Mouse (Mus musculus) cerebellum, adult 9-11 months (tissue): ENCODE data around the gene Tsacc.
"Not testable (repeated sequence)": the region's sequence is repeated elsewhere in the genome, so short reads cannot be mapped to it uniquely, and the experiment has no call there.

Experiments used
- DNase-seq: peaks from one replicate; pipeline ENCODE4 v3.0.0; 2022

The Tsacc gene

DNA sequence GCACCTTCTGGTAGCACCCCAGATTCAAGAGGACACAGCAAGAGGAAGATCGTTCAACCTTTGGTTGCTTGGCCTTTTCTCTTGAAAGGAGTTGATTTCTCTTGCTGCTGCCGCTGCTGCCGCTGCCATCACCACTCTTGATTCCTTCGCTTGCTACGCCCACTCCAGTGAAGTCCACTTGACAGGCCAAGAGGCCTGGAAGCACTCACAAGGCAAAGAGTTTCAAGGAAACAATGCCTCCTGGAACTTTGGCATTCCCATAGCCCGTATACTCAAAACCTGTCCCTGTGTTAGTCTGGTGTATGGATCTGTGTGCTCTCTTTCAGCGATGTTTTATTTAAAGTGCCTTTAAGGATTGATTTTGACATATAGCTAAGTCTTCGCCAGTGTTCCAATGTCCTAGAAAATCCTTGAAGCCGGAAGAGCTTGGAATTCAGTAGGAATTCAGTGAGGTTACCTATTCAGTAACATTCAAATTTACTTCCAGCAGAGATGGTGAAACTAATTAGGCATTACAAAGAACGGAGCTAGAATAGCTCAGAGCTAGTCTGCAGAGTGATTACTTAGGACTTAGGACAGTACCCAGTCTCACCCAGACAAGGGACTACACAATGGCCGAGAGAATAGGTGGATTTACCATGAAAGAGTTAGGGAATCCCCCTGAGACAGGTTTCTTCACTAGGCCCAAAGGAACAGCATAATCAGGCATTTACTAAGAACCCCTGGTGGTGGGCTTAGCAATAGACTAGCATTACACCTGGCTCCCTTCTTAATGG is 15.5 kb downstream of the Tsacc start:
- not testable (repeated sequence) for DNase-seq

DNA sequence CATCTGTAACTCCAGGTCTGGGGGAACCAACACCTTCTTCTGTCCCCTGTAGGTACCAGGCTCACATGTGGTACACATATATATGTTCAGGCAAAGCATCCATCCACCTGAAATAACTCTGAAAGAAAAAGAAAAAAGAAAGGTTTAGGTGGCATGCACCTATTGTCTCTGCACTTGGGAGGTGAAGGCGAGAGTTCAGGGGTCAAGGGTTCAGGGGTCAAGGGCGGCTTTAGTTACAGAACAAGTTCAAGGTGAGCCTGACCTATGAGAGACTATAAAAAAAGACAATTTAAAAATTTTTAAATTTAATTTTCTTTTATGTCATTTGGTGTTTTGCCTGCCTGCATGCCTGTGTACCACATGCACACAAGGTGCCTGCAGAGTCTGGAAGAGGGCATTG is 16.8 kb downstream of the Tsacc start:
- no peak for DNase-seq

DNA sequence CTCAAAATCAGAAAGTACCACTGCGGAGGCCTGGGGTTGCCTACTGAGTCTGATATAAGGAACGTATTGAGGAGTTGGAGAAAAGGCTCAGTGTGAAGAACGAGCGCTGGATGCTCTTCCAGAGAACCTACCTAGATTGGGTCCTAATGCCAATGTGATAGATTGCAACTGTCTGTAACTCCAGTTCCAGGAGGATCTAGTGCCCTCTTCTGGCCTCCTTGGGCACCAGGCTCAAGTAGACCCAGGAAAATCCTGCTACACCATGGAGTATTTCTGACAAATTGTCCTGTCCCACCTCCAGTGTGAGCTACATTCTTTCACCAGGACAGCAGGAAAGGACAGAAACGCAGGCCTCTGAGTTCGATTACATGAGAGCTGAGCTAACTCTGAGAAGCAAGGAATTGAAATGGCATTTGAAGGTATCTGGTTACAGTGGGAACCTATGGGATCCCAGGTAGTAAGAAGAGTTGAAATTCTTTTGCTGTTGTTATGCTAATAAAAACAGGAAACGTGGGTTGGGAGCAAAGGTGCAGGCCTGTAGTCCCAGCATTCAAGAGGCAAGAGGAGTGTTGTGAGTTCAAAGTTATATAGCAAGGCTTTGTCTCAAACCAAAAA is 20.2 kb downstream of the Tsacc start:
- no peak for DNase-seq

DNA sequence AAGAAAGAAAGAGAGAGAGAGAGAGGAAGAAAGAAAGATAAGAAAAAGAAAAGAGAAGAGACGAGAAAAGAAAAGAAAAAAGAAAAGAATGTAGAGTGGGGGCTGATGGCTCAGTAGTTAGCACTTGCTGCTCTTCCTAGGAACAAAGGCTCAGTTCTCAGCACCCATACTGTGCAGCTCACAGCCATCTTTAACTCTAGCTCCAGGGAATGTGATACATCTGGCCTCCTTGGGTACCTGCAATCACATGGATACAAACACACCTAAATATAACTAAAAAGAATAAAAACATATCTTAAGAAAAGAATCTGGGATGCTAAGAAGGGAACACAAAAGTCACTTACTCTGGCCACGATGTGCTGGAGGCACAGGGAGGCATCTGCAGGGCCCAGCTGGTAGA is 20.7 kb downstream of the Tsacc start:
- no peak for DNase-seq

DNA sequence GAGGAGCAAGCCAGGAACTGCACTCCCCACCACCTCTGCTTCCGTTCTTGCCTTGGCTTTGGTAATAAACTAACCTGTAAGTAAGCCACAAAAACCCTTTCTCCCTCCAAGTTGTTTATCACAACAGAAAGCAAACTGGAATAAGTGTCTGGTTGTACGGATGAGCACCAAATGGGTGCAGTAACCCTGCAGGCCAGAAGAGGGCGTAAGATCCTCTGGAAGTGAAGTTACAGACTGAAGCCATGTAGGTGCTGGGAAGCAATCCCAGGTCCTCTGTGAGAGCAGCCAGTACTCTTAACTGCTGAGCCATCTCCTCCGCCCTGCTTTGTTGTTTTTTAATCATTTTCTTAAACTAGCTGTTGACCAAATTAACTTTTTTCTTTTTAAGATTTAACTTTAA is 22.8 kb downstream of the Tsacc start:
- no peak for DNase-seq

DNA sequence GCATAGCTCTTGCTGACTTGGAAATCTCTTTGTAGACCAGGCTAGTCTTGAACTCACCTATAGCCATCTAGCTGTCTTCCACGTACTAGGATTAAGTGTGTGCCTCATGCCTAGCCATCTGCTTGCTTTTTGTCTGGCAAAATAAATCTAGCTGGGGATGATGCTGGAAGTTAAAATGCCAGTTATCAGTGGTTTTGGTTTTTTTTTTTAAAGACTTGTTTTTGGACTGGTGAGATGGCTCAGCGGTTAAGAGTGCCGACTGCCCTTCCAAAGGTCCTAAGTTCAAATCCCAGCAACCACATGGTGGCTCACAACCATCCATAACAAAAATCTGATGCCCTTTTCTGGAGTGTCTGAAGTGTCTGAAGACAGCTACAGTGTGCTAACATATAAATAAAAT is 24.9 kb downstream of the Tsacc start:
- no peak for DNase-seq

DNA sequence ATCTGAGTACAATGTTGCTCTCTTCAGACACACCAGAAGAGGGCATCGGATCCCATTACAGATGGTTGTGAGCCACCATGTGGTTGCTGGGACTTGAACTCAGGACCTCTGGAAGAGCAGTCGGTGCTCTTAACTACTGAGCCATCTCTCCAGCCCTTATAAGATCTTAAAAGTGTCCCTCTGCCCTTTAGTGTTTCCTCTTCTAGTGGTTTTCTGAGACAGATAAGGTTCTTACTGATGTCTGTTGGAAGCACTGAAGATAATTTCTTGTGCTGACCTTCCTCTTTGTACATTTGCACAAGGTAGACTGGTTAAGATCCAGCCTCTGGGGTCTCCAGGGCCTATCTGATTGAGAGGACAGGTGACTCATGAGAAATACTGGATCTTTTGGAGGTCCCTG is 25.5 kb downstream of the Tsacc start:
- not testable (repeated sequence) for DNase-seq

DNA sequence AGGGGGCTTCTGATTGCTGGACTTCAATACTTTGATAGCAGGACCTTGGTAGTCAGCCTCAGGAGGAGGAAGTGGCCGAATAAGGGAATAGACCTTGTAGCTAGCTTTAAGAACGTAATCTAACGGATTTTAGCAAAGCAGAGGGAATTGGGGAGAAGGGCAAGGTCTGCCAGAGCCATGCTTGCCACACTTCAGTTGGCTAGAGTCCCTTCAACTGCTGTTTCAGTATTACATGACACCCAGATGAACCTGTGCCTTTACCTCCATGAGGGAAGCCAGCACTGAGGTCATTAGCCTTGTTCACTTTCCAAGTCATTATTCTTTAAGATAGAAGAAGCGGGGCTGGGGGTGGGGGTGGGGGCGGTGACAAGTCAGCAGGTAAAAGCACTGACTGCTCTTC is 27.8 kb downstream of the Tsacc start:
- DNase-seq = no peak

DNA sequence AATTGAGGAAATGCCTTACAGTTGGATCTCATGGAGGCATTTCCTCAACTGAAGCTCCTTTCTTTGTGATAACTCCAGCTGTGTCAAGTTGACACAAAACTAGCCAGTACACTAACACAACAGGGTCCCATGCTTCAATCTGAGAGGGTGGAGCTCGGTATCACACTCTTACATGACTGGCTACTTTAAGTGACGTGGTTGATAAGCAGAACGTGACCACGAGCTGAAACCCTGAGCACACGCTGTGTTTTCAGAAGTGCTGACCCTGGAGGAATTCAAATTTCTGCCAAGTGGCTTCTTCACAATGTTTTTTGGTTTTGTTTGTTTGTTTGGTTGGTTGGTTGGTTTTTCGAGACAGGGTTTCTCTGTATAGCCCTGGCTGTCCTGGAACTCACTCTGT is 28.8 kb downstream of the Tsacc start:
- not testable (repeated sequence) for DNase-seq

DNA sequence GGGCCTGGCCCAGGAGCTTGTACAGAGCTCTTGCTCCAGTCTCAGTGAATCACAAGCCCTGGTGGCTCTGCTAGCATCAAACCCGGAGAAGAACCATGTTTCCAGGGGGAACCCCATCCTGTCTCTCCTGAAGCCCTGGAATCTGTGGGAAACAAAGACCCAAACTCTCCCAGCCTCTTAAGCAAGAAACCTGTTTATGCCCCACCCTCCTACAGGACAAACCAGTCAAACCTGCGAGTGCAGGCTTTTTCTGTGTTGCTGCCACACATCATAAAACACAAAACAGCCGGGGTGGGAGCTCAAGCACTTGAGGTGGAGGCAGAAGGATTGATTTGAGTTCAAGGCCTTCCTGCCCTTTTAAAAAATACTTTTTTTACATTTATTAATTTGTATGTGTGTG is 34.5 kb downstream of the Tsacc start:
- DNase-seq = no peak

DNA sequence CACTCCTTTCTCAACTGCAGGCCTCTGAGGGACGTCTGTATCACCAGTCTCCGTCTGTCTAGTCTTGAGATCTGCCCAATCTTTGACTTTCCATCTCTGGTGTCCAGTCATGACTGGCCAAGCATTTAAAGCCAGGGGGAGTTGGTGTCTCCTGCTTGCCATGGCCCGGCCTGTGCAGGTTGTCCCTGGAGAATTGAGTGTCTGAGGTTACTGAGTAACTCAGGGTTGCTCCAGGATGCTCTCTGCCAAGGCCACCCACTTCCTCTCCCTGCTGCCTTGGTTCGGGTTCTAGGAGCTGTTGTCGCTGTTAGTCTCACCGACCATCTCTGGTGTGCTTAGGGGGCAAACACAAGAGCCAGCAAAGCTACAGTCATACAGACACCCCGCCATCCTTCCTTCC is 40.4 kb downstream of the Tsacc start:
- DNase-seq = no peak

DNA sequence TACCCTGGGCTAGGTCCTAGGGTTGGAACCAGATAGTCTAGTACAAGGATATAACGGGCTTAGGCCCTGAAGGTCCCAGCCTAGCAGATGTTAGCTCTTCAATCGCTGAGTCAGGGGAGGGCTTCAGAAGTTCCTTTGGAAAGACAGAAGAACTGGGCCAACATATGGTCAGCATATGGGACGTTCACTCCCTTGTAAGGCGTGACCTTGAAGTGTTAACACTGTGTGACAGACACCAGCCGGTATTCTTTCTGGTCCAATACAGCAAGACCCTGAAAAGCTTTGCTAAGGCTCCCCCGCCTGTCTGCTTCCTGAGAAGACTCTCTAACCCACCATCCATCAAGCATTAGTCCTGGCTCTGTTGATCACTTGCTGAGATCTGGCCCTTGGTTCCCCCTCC is 40.8 kb downstream of the Tsacc start:
- no peak for DNase-seq

DNA sequence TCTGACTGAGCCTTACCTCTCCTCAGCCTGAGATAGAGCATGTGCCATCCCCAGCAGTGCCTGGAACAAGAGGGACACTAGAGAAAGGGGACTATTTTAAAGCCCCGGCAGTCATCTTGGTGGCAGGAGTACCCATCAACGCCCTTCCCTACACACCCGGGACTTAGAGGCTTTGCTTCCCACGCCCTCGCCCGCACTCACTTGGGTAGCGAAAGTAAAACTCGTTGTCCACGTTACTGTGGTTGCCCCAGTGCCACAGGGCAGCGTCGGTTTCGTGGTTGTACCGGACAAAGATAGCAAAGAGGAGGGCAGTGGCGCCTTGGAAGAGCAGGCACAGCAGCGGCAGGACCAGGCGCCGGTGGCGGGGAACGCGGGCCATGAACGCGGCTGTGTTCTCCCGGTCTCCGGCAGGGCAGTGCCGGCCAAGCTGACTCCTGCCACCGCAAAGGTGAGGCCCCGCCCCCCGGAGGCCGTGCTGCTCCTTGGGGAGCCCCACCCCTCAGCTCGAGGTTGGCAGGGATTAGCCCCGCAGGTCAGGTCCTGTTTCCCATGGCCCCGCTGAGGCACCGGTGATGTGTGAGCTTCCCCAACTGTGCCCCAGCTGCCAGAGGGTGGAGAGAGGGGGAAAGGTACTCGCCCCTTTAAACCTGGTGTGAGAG is 42.4 kb downstream of the Tsacc start, which contains the start of gene Rhbg:
Gene Rhbg (minus strand): TSS at position 442 of the 659 bp plus-strand sequence.
- DNase-seq = peak; percentile 67

DNA sequence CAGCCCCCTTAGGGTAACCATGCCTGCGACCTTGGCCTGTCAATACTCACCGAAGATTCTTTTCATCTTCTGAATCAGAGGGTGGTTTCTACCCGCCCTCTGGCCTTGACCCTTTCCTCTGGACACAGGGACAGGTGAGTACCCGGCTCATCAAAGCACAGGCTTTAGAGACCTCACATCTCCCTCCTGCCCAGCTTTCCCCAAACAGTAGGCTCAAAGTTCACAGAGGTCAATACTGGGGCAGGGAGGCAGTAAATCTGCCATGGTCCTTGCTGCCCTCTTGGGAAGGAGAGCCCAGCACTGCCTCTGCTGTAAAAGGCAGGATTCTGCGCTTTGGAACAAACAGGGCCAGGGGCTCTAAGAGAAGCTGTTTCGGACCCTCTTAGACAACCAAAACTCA is 44.1 kb downstream of the Tsacc start:
- no peak for DNase-seq

DNA sequence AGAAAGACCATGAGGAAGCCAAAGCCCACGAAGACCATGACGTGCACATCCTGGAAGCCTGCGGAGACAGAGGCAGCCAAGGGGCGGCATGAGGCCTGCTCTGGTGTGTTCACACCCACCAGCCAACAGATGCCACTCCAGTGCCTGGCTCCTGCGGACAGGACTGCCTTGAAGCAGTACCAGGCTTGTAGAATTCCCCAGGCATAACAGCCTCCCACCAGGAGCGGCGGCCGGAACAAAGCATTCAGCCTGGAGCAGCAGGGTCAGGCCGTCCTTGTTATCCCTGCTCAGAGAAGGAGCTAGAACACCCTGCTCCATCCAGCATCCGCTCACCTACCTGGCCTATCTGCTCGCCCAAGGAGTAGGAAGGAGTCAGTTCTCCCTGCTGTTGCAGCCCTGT is 48.4 kb downstream of the Tsacc start:
- no peak for DNase-seq

DNA sequence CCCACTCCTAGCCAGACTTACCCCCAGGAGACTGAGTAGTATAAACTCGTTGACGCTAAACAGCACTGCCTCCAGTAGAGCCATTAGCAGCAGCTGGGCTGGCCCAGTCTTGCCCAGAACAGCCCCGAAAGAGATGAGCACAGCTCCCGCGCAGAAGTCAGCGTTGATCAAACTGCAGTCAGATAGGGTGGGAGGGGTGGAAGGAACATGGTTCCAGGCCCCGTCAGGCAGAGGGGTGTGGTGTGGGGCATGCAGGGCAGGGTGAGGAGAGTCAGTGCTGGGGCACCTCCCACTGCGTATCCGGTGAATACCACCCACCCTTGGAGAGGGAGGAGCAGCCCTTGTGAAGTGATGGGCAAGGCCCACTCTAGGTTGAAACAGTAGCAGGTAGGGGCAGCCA is 49.1 kb downstream of the Tsacc start:
- DNase-seq = no peak

DNA sequence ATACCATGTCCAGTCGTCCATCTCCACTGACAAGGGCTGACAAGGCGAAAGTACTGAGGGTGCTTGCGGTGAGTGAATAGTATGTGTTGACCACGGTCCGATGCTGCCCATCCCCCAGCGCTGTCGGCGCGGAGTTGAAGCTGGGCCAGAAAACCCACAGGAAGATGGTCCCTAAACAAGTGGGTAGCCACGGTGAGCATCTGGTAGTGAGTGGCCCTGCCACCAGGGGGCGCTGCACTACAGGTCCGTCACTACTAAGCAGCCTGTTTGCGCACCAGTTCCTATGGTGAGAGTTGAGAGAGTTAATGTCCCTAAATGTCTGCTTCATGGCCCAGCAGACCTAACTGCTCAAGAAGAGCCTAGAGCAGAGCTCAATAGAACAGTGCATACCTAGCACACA is 51.0 kb downstream of the Tsacc start:
- peak; percentile 70 for DNase-seq

DNA sequence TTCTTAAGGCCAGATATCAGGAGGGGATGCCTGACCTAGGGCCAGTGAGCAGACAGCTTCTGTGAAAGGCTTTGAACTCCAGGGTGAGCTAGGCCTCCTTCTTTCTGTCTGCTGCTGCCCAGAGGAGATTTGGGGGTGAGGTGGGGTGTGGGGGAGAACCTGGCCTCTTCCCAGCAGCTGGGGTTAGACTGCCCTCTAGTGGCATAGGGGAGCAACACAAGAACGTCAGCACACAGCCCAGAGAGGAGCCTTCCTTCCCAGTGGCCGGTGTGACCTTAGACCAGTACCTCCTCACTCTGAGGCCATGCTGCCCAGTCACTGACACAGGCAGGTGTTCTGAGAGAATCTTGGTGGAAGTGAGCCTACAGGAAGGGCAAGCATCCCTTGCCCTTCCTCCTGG is 52.7 kb downstream of the Tsacc start:
- peak; percentile 68 for DNase-seq

DNA sequence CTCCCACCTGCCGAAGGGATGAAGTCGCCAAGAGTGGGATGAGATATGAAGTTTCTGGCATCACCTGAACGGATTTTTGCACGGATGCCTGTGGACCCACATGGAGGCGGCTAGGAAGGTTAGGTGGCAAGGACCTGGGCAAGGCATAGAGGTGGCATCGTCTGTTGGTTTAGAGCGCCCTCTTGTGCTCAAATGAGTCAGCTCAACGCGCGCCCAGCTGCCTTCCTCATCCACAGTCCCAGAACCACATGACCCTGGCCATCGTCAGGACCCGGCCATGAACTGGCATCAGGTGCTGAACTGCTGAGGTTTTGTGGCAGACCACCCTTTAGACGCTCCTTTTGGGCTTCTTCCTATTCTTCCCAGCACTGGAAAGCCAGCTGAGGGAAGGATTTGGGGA is 54.3 kb downstream of the Tsacc start:
- peak; percentile 84 for DNase-seq

DNA sequence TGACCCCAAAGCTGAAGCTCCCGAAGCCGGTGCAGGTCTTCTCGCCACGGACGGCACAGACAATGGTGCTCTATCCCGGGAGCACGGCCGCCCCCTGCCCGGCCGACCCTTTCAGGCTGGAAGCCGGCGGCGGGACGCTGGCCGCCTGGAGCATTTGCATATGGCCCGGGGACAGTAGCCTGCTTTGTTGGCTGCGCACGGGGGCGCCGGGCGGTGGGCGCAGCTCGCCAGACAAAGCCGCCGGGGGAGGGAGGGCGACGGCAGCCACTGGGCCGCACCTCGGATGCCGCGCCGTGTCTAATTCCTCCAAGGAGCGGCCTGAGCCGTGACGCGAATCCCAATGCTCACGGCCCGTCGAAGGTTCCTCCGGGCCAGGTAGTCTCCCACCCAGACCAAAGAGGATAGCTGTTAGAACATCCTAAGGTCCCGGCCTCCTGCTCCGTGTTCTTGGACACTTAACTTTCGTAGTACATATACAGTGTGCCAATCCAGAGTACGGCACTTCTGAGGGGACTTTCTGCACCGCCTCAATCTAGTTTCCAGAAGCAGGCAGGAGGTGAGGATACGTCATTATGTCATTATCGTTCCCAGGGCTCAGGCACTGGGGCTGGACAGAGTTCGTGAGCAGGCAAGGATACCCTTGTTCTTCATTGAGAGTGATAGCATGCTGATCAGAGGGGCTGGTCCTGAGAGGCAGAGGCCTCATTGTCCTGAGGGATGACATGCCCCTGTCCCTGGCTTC is 55.6 kb downstream of the Tsacc start:
- peak; percentile 44 for DNase-seq

DNA sequence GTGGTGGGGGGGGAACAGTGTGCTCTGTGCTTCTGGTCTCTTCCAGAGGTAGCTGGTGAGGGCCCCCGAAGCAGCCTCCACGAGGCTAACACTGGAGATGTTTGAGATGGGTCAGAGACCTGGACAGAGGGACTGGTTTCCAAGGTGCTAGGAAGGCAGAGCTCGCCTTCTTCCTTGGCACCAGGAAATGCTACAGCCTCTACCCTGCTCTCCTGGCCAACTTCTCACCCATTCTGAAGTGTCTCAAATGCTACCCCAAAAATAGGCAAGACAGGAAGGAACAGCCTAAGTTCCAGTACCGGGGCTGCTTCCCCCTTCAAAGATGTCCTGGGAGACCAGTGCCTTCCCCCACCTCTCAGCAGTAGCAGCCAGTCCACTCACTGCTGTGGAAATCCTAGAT is 57.4 kb downstream of the Tsacc start:
- peak; percentile 49 for DNase-seq

DNA sequence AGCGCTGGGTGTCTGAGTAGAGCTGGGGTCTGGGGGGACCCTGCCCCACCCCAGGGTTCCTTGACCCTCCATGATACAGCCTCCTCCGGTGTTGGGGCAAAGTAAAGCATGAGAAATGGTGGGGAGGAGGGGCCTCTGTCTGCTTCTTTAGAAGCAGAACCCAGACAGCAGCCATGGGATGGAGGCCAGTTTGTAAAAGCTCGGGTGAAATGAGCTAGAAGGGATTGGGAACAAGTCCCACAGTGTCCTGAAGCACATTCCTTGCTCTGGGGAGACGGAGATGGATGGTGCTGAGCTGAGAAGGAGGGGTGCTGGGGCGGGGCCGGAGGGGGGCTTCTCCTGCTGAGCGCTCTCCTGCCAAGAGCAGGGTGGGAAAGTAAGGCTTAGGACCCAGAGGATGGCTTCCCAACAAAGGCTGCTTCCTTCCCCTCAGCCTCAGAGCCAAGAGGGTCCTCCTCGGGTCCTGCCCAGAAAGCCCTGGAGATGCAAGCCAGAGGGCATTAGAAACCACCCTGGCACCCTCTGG is 57.9 kb downstream of the Tsacc start:
- DNase-seq = peak; percentile 59

DNA sequence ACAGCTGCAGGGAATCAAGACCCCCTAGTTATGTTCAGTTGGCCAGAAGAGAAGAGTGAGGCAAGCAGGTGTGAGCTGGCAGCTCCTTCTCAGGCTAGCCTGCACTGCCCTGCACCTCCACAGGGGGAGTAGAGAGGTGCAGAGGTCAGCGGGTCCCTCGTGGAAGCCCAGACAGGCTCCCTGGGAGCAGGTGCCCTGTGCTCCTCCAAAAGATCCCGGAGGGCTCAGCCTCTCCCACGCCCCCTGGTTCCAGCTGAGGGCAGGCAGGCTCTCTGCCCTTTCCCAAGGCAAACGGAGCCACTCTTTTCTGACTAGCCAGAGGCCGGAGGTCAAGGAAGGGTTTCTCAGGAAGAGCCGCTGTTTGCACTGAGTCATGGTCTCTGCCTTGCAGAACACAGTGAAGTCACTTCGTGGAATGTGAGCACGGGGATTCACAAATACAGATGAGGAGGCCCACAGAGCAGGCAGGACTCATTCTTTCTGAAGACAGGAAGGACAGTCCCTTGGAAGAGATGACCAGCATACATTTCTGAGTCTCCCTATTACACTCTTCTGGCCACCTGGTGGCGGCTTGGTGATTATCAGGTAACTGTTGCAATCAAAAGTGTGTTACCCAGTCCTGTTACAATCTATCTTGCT is 59.1 kb downstream of the Tsacc start:
- peak; percentile 63 for DNase-seq
